Mouse (Mus musculus) erythroblast, embryonic 14.5 days (primary cell): ENCODE data around the gene Gm7995. TPM values are rescaled to one million over a fixed set of nuclear protein-coding genes. Genes with fewer than 3 reads are reported as not detected.
"Not testable (repeated sequence)": the region's sequence is repeated elsewhere in the genome, so short reads cannot be mapped to it uniquely, and the experiment has no call there.

ENCODE experiments used
- H3K27me3 ChIP-seq: 2 replicates; pipeline ENCODE4 v1.6.1; 2012; ENCODE audit warnings: inconsistent platforms; ENCODE audit not compliant: control insufficient read depth
- H3K36me3 ChIP-seq: 2 replicates; pipeline ENCODE4 v1.6.1; 2012; ENCODE audit warnings: mild to moderate bottlenecking, inconsistent platforms; ENCODE audit not compliant: control insufficient read depth
- H3K4me1 ChIP-seq: 2 replicates; pipeline ENCODE4 v1.6.1; 2012; ENCODE audit warnings: inconsistent platforms; ENCODE audit not compliant: control insufficient read depth
- H3K4me3 ChIP-seq: replicated peaks from 2 replicates; pipeline ENCODE3; 2012; ENCODE audit warnings: moderate library complexity, mild to moderate bottlenecking, inconsistent platforms
- H3K9me3 ChIP-seq: 2 replicates; pipeline ENCODE4 v1.6.1; 2012; ENCODE audit warnings: low read length, inconsistent platforms, mixed read lengths; ENCODE audit not compliant: control insufficient read depth
- polyA plus RNA-seq: library from polyadenylated mRNA; stranded (reverse); fragments of >175 nt; gene quantifications from 2 replicates; pipeline ENCODE4 v1.2.3, GENCODE M21; 2012

Gene Gm7995
- polyA plus RNA-seq: not detected in 2 replicates

GRCm38 (mm10) chr14:42309910-42310309 is at the start of gene Gm7995:
Gene Gm7995 (plus strand): TSS chr14:42310210.
- H3K4me1 ChIP-seq: not testable (repeated sequence)

GRCm38 (mm10) chr14:42297258-42297657 is 12.8 kb upstream of the Gm7995 start, which contains the start of gene Gm9611:
Gene Gm9611 (minus strand): TSS chr14:42297358.
- H3K36me3 ChIP-seq, H3K4me3 ChIP-seq, H3K27me3 ChIP-seq, H3K4me1 ChIP-seq, H3K9me3 ChIP-seq: not testable (repeated sequence)

More at GRCm38 (mm10) chr14:42309910-42310309, at the start of gene Gm7995:
- not testable (repeated sequence) for H3K4me3 ChIP-seq, H3K36me3 ChIP-seq, H3K27me3 ChIP-seq, H3K9me3 ChIP-seq

Other genes with a start within 250 kb of the Gm7995 start
- not detected in 2 replicates for gene Gm7951, start 192.8 kb upstream of the Gm7995 start, polyA plus RNA-seq
- gene Gm17027, start 147.6 kb upstream of the Gm7995 start, polyA plus RNA-seq: not detected in 2 replicates
- not detected in 2 replicates for gene Gm3573, start 119.4 kb upstream of the Gm7995 start, polyA plus RNA-seq
- gene Gm17026, start 50.2 kb upstream of the Gm7995 start, polyA plus RNA-seq: not detected in 2 replicates
- not detected in 2 replicates for gene Gm9611, start 12.9 kb upstream of the Gm7995 start, polyA plus RNA-seq
- not detected in 2 replicates for gene Gm8005, start 129.5 kb downstream of the Gm7995 start, polyA plus RNA-seq
- not detected in 2 replicates for gene Gm8011, start 153.7 kb downstream of the Gm7995 start, polyA plus RNA-seq
- not detected in 2 replicates for gene Gm8020, start 192.1 kb downstream of the Gm7995 start, polyA plus RNA-seq
- not detected in 2 replicates for gene Gm8024, start 214.1 kb downstream of the Gm7995 start, polyA plus RNA-seq